Mouse (Mus musculus) lung, postnatal 0 days (tissue): ENCODE results near the gene Lgmn. TPM values are rescaled to one million over a fixed set of nuclear protein-coding genes. Genes with fewer than 3 reads are reported as not detected.

ENCODE experiments used
- ATAC-seq: fragments of 200-750 bp; cut with Nextera tagmentation; 2 replicates; pipeline ENCODE4 v1.8.0; 2017; ENCODE audit warnings: moderate library complexity
- DNase-seq: peaks from one replicate; pipeline ENCODE4 v3.0.0-alpha.2; 2016; ENCODE audit warnings: low spot score
- H3K27ac ChIP-seq: fragments of 300-500 bp; sonication (generic); 2 replicates; pipeline ENCODE4 v1.5.1; 2014; ENCODE audit warnings: antibody characterized with exemption, mild to moderate bottlenecking, low read length, mixed read lengths
- H3K27me3 ChIP-seq: fragments of 300-500 bp; sonication (generic); replicated peaks from 2 replicates; pipeline ENCODE4 v1.6.1; 2014; ENCODE audit warnings: low read length, mixed read lengths; ENCODE audit not compliant: insufficient read depth
- H3K36me3 ChIP-seq: fragments of 300-500 bp; sonication (generic); 2 replicates; pipeline ENCODE4 v1.6.1; 2014; ENCODE audit warnings: low read length, mixed read lengths; ENCODE audit not compliant: insufficient read depth
- H3K4me1 ChIP-seq: fragments of 300-500 bp; sonication (generic); 2 replicates; pipeline ENCODE4 v1.6.1; 2014; ENCODE audit warnings: antibody characterized with exemption, low read depth, low read length, mixed read lengths; ENCODE audit not compliant: insufficient read depth
- H3K4me2 ChIP-seq: fragments of 300-500 bp; sonication (generic); replicated peaks from 2 replicates; pipeline ENCODE4 v1.6.1; 2014; ENCODE audit warnings: low read depth, mild to moderate bottlenecking, low read length, moderate library complexity, mixed read lengths
- H3K4me3 ChIP-seq: fragments of 300-500 bp; sonication (generic); 2 replicates; pipeline ENCODE4 v1.5.1; 2014; ENCODE audit warnings: low read depth, low read length
- H3K9ac ChIP-seq: fragments of 300-500 bp; sonication (generic); replicated peaks from 2 replicates; pipeline ENCODE4 v1.6.1; 2014; ENCODE audit warnings: low read depth, mild to moderate bottlenecking
- H3K9me3 ChIP-seq: fragments of 300-500 bp; sonication (generic); 2 replicates; pipeline ENCODE4 v1.6.1; 2016; ENCODE audit warnings: low read length, mixed read lengths
- CTCF ChIP-seq: IDR thresholded peaks from 2 replicates; pipeline ENCODE4 v1.5.1; 2016; ENCODE audit warnings: antibody characterized with exemption, mild to moderate bottlenecking
- EP300 ChIP-seq: IDR thresholded peaks from 2 replicates; pipeline ENCODE4 v1.6.1; 2016; ENCODE audit warnings: antibody characterized with exemption, mild to moderate bottlenecking, control low read depth
- WGBS: fragments of 180-500 bp; shearing (Covaris S2); extraction: QIAGEN DNeasy Blood & Tissue Kit; methylation state at CpG from one replicate; pipeline ENCODE4 v1.1.7; 2014; 5-methylcytosine and 5-hydroxymethylcytosine counted together
- polyA plus RNA-seq: library from polyadenylated mRNA; unstranded; fragments of >200 nt; fragmentation: Nextera tagmentation; extraction: Ambion mirVana; gene quantifications from 2 replicates; pipeline ENCODE4 v1.2.1, GENCODE M21; 2015

Gene Lgmn
- polyA plus RNA-seq, 1 experiment from 2014 or later: 198 TPM

DNA sequence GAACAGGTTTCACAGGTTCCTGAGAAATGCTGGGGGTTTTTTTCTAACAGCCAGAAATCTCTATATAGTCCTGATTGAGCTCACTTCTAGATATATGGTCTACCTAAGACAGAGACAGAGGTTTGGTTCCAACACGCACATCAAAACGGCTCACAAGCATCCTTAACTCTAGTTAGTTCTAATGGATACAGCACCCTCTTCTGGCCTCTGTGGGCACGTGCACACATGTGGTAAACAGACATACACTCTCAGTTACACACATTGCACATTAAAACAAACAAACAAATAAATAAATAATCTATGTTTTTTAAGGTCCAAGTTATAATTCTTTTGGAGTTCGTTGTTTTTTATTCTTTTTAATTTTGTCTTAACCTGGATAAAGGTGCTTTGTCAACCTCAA is 25.0 kb upstream of the Lgmn start:
- Histone ChIP-seq H3K4me1 (no peaks in the 10 kb centered on the region), H3K9me3 (no peaks in the 10 kb centered on the region), H3K36me3 (no peaks in the 10 kb centered on the region), H3K27me3 (no peaks in the 10 kb centered on the region), H3K27ac (no peak overlapping the region), H3K9ac (no peak overlapping the region), H3K4me2 (no peak overlapping the region), H3K4me3 (no peak overlapping the region)
- ATAC-seq (no peak), DNase-seq (no peak)
- 60% methylated on average over 4 of the region's 4 CpGs for WGBS
- TF ChIP-seq CTCF (peak; percentile 52), EP300 (no peak)

GRCm38 (mm10) chr12:102461177-102461576 is 21.6 kb upstream of the Lgmn start:
- Histone ChIP-seq H3K4me2 (no peak overlapping the region), H3K36me3 (no peaks in the 10 kb centered on the region), H3K27me3 (no peaks in the 10 kb centered on the region), H3K4me1 (no peaks in the 10 kb centered on the region), H3K4me3 (no peak overlapping the region), H3K9ac (no peak overlapping the region), H3K9me3 (no peaks in the 10 kb centered on the region), H3K27ac (no peak overlapping the region)
- peak; percentile 78 for DNase-seq
- WGBS: 41% methylated on average over 5 of the region's 5 CpGs
- ATAC-seq: no peak
- TF ChIP-seq EP300: no peak
- peak; percentile 77 for TF ChIP-seq CTCF

DNA sequence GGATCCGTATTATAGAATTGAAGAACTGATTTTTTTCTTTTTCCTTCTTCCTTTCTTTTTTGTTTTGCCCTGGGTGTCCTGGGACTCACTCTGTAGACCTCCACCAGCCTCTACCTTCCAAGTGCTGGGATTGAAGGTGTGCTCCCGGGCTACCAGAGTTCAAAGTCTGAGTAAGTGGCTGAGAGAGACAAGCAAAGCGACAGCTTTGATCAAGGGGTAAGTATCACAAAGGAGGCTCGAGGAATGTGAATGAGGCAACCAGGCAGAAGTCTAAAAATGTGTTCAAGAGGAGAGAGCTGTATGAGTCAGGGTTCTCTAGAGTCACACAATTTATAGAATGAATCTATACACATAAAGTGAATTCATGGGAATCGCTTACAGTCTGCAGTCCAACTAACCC is 20.4 kb upstream of the Lgmn start:
- Histone ChIP-seq H3K36me3 (no peaks in the 10 kb centered on the region), H3K9ac (no peak overlapping the region), H3K4me1 (no peaks in the 10 kb centered on the region), H3K9me3 (no peaks in the 10 kb centered on the region), H3K4me2 (no peak overlapping the region), H3K27ac (0 out of 2 replicates have a peak overlapping the region, but pooled peaks have one; percentile 15), H3K4me3 (no peak overlapping the region), H3K27me3 (no peaks in the 10 kb centered on the region)
- ATAC-seq: peak; percentile 76
- peak; percentile 39 for DNase-seq
- TF ChIP-seq CTCF (no peak), EP300 (no peak)
- WGBS: 46% methylated on average over 5 of the region's 5 CpGs

- TF ChIP-seq EP300 (no peak), CTCF (no peak)
- no peaks in the 10 kb centered on the region for H3K9me3 ChIP-seq
- H3K4me3 ChIP-seq: no peak overlapping the region
- ATAC-seq (no peak), DNase-seq (no peak)
- H3K4me1 ChIP-seq: no peaks in the 10 kb centered on the region
- 30% methylated on average over 7 of the region's 7 CpGs for WGBS
- H3K4me2 ChIP-seq: no peak overlapping the region
- H3K27ac ChIP-seq: no peak overlapping the region
- H3K36me3 ChIP-seq: no peaks in the 10 kb centered on the region
- H3K27me3 ChIP-seq: no peaks in the 10 kb centered on the region
- no peak overlapping the region for H3K9ac ChIP-seq
Measured at GRCm38 (mm10) chr12:102456467-102457193, 17.0 kb upstream of the Lgmn start.

GRCm38 (mm10) chr12:102453581-102453980 is 14.0 kb upstream of the Lgmn start:
- TF ChIP-seq CTCF (no peak), EP300 (peak; percentile 54)
- H3K4me3 ChIP-seq: no peak overlapping the region
- H3K27ac ChIP-seq: no peak overlapping the region
- no peaks in the 10 kb centered on the region for H3K27me3 ChIP-seq
- H3K9me3 ChIP-seq: no peaks in the 10 kb centered on the region
- no peak overlapping the region for H3K9ac ChIP-seq
- no peaks in the 10 kb centered on the region for H3K36me3 ChIP-seq
- WGBS: 58% methylated on average over 6 of the region's 6 CpGs
- H3K4me2 ChIP-seq: no peak overlapping the region
- DNase-seq (peak; percentile 70), ATAC-seq (peak; percentile 51)
- H3K4me1 ChIP-seq: peaks cover 6% of the 10 kb centered on the region; the same call in 1 of the 2 replicates

GRCm38 (mm10) chr12:102451126-102451851 is 11.7 kb upstream of the Lgmn start:
- peak overlapping the region; percentile 26 for H3K27ac ChIP-seq

More at GRCm38 (mm10) chr12:102451126-102451851, 11.7 kb upstream of the Lgmn start:
- Histone ChIP-seq H3K27me3 (no peaks in the 10 kb centered on the region), H3K4me2 (no peak overlapping the region), H3K9me3 (no peaks in the 10 kb centered on the region), H3K4me3 (no peak overlapping the region), H3K36me3 (no peaks in the 10 kb centered on the region), H3K9ac (no peak overlapping the region), H3K4me1 (peaks cover 6% of the 10 kb centered on the region; the same call in 1 of the 2 replicates)
- peak; percentile 42 for DNase-seq
- TF ChIP-seq CTCF (no peak), EP300 (no peak)
- no peak; the same call in 1 of the 2 replicates for ATAC-seq
- 53% methylated on average over 8 of the region's 8 CpGs for WGBS
